Mouse (Mus musculus): ENCODE measurements around the gene Cab39l. TPM values are rescaled to one million over a fixed set of nuclear protein-coding genes. Genes with fewer than 3 reads are reported as not detected.
A peak's percentile ranks its signal among the peaks of the same experiment; 100 is the strongest.
"Not testable (repeated sequence)": the region's sequence is repeated elsewhere in the genome, so short reads cannot be mapped to it uniquely, and the experiment has no call there.

Gene Cab39l
- 26.6 and 34.7 TPM in 2 replicates for polyA plus RNA-seq (2012; rRNA removed)

DNA sequence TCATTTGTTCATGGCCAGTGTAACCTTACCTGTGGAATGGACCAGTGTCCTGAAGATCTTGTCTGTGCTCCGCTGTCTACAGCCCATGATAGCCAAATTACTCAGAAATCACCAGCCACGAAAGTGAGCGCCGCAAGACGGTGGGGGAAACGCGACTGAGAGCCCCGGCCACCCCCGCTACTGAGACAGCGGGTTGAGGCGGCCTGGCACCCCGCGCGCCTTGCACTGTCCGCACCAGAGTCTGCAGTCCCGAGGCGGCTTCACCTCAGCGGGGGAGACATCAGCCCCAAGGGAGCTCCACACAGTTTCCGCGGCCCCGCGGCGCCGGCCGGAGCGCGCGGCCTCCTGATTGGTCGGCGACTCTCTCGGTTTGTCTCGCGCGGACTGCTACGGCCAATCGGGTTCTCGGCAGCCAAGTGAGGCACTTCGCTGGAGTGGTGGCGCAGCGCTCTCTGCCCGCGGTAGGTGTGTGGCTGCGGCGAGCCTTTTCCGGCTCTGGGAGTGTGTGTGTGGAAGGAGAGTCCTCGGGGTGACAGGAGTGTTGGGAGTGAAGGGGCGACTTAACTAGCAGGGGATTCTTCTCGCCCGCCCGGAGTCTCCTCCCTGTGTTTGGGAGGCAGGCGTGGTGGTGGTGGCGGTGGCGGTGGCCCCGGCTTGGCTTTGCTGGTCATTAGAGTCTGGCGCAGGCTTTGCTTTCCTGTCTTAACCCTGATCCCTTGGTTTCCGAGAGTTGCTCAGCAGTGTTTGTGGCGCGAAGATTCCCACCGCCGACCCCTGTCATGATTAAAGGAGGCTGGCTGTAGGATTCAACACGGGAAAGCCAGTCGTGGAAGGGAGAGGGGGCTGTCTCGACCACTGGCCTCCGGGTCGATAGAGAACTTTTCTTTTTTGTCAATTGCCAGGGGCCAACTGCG is at the start of gene Cab39l, which contains the start of gene Setdb2:
TSS of gene Cab39l (plus strand) at position 415 of the 914 bp plus-strand sequence.
TSS of gene Setdb2 (minus strand) at position 327 of the 914 bp plus-strand sequence.
- H3K27ac ChIP-seq (ENCODE audit: control insufficient read depth, insufficient read depth, low read depth, low read length): peak within 1 kb of the TSS; percentile 96
- H3K27me3 ChIP-seq (ENCODE audit: control insufficient read depth, insufficient read depth, low read length): no peaks in the 10 kb centered on the region
- TF ChIP-seq CTCF (IDR thresholded peaks at IDR 0.05; ENCODE audit: control insufficient read depth, insufficient read depth, insufficient replicate concordance, low read depth, low read length) (no peak), POLR2A (IDR thresholded peaks at IDR 0.05; ENCODE audit: control insufficient read depth, low read depth, low read length) (peak; percentile 95)
- H3K4me3 ChIP-seq (ENCODE audit: control insufficient read depth, low read depth, low read length): peak within 1 kb of the TSS; percentile 96
- H3K36me3 ChIP-seq (ENCODE audit: control insufficient read depth, insufficient read depth, low read length): no peaks in the 10 kb centered on the region
- H3K4me1 ChIP-seq (ENCODE audit: control insufficient read depth, insufficient read depth, low read length): no peaks in the 10 kb centered on the region

DNA sequence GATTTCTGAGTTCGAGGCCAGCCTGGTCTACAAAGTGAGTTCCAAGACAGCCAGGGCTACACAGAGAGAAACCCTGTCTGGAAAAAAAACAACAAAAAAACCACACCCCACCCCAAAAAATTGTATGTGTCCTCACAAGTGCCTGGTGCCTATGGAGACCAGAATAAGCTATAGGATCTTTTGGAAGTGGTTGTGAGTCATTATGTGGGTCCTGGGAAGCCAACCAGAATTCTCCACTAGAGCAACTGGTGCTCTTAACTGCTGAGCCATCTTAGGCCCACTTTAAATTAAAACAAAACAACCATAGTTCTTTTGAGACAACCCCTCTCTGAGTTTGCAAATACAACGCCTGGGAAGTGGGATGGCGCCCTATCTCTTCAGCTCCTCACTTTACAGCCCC is 45.5 kb upstream of the Cab39l start, which contains the start of gene Phf11c:
TSS of gene Phf11c (minus strand) at position 101 of the 400 bp plus-strand sequence.
- no peak within 1 kb of the TSS for H3K27ac ChIP-seq (ENCODE audit: control insufficient read depth, insufficient read depth, low read depth, low read length)
- no peaks in the 10 kb centered on the region; the same call in 1 of the 2 replicates for H3K4me1 ChIP-seq (ENCODE audit: control insufficient read depth, insufficient read depth, low read length)
- no peak within 1 kb of the TSS for H3K4me3 ChIP-seq (ENCODE audit: control insufficient read depth, low read depth, low read length)
- no peaks in the 10 kb centered on the region for H3K36me3 ChIP-seq (ENCODE audit: control insufficient read depth, insufficient read depth, low read length)
- no peak for TF ChIP-seq POLR2A (IDR thresholded peaks at IDR 0.05; ENCODE audit: control insufficient read depth, low read depth, low read length)
- no peak for TF ChIP-seq CTCF (IDR thresholded peaks at IDR 0.05; ENCODE audit: control insufficient read depth, insufficient read depth, insufficient replicate concordance, low read depth, low read length)
- no peaks in the 10 kb centered on the region for H3K27me3 ChIP-seq (ENCODE audit: control insufficient read depth, insufficient read depth, low read length)

DNA sequence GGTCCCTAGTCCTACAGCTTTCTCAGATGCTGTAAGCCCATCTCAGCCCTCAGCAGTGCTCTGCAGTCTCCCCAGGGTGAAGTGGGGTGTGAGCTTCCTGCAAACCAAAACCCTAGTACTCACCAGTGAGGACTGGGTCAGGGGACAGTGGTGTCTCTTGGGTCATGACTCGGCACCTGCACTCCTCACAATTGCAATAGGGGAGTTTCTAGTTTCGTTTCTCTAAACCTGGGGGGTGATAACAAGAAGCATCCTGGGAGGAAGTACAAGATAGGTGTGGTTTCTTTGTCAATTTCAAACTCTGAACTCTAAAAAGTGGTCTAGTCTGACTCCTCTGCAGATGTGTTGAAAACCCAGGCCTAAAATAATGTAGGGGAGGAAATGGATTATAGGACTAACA is 43.8 kb upstream of the Cab39l start:
- Histone ChIP-seq H3K27ac (ENCODE audit: control insufficient read depth, insufficient read depth, low read depth, low read length) (no peak overlapping the region), H3K4me3 (ENCODE audit: control insufficient read depth, low read depth, low read length) (no peak overlapping the region), H3K27me3 (ENCODE audit: control insufficient read depth, insufficient read depth, low read length) (no peaks in the 10 kb centered on the region), H3K36me3 (ENCODE audit: control insufficient read depth, insufficient read depth, low read length) (no peaks in the 10 kb centered on the region), H3K4me1 (ENCODE audit: control insufficient read depth, insufficient read depth, low read length) (no peaks in the 10 kb centered on the region; the same call in 1 of the 2 replicates)
- TF ChIP-seq CTCF (IDR thresholded peaks at IDR 0.05; ENCODE audit: control insufficient read depth, insufficient read depth, insufficient replicate concordance, low read depth, low read length) (no peak), POLR2A (IDR thresholded peaks at IDR 0.05; ENCODE audit: control insufficient read depth, low read depth, low read length) (no peak)

DNA sequence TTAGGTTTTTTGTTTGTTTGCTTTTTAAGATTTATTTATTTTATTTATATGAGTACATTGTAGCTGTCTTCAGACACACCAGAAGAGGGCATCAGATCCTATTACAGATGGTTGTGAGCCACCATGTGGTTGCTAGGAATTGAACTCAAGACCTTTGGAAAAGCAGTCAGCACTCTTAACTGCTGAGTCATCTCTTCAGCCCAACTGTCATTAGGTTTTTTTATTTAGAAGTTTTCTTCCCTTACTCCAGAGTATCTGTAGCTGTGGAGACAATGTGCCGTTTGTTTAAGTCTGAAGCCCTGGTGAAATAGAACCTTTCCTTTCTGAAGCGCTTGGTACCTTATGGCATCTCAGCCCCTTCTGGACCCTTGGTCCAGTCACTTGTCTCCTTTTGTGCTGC is 25.8 kb upstream of the Cab39l start:
- H3K4me3 ChIP-seq (ENCODE audit: control insufficient read depth, low read depth, low read length); H3K36me3 ChIP-seq (ENCODE audit: control insufficient read depth, insufficient read depth, low read length); H3K4me1 ChIP-seq (ENCODE audit: control insufficient read depth, insufficient read depth, low read length); H3K27me3 ChIP-seq (ENCODE audit: control insufficient read depth, insufficient read depth, low read length); H3K27ac ChIP-seq (ENCODE audit: control insufficient read depth, insufficient read depth, low read depth, low read length): not testable (repeated sequence)

DNA sequence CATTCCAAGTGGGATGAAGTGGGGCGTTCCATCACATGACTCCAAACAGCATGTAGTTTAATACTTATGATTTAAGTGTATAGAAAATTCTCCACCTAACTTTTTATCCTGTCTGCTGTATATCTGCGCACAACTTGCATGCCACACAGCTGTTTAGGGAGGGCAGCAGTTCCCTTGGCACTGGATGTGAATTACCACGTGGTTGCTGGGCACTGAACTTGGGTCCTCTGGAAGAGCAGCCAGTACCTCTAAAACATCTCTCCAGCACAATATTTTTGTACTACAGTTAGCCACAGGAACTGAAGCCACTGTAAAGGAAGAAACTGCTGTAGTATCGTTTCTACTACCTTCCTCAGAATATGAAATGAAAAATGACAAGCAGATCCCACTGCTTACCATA is 22.6 kb upstream of the Cab39l start:
- Histone ChIP-seq H3K36me3 (ENCODE audit: control insufficient read depth, insufficient read depth, low read length) (no peaks in the 10 kb centered on the region), H3K27me3 (ENCODE audit: control insufficient read depth, insufficient read depth, low read length) (no peaks in the 10 kb centered on the region), H3K4me3 (ENCODE audit: control insufficient read depth, low read depth, low read length) (no peak overlapping the region), H3K27ac (ENCODE audit: control insufficient read depth, insufficient read depth, low read depth, low read length) (no peak overlapping the region), H3K4me1 (ENCODE audit: control insufficient read depth, insufficient read depth, low read length) (no peaks in the 10 kb centered on the region)
- TF ChIP-seq POLR2A (IDR thresholded peaks at IDR 0.05; ENCODE audit: control insufficient read depth, low read depth, low read length): no peak
- TF ChIP-seq CTCF (IDR thresholded peaks at IDR 0.05; ENCODE audit: control insufficient read depth, insufficient read depth, insufficient replicate concordance, low read depth, low read length): no peak

DNA sequence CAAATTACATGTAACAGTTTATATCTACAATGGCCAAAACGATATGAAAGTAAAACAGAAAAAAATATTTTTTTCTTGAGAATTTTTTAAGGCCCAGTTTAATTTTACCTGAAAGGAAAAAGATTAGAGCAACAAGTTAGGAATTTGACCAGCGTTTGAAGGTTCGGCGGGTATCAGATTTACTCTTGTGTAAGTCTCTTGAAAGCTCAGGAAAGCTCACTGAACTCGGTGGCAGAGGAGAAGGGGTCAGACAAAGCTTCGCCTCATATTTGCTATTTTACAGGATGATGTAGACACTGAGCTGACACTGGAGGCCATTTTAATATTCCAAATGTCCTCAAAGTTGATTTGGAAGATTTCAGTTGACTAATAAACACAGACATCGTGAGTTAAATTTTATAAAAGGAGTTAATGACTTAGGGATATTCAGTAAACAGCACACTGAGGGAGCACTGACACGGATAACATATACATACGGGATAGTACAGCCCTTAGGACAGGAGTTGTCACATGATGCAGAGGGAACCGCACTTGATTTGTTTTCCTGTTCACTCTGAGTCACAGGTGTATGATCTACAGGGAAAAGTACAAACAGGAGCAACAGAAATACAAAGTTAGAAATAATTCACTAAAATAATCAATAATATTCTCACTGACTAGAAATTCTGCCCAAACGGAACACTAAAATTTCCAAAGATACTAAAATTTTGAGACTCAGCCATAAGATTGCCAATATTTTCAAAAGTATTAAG is 17.7 kb upstream of the Cab39l start:
- no peaks in the 10 kb centered on the region for H3K36me3 ChIP-seq (ENCODE audit: control insufficient read depth, insufficient read depth, low read length)
- H3K4me3 ChIP-seq (ENCODE audit: control insufficient read depth, low read depth, low read length): no peak overlapping the region
- H3K4me1 ChIP-seq (ENCODE audit: control insufficient read depth, insufficient read depth, low read length): no peaks in the 10 kb centered on the region
- no peak overlapping the region for H3K27ac ChIP-seq (ENCODE audit: control insufficient read depth, insufficient read depth, low read depth, low read length)
- H3K27me3 ChIP-seq (ENCODE audit: control insufficient read depth, insufficient read depth, low read length): no peaks in the 10 kb centered on the region
- TF ChIP-seq POLR2A (IDR thresholded peaks at IDR 0.05; ENCODE audit: control insufficient read depth, low read depth, low read length) (no peak), CTCF (IDR thresholded peaks at IDR 0.05; ENCODE audit: control insufficient read depth, insufficient read depth, insufficient replicate concordance, low read depth, low read length) (no peak)

DNA sequence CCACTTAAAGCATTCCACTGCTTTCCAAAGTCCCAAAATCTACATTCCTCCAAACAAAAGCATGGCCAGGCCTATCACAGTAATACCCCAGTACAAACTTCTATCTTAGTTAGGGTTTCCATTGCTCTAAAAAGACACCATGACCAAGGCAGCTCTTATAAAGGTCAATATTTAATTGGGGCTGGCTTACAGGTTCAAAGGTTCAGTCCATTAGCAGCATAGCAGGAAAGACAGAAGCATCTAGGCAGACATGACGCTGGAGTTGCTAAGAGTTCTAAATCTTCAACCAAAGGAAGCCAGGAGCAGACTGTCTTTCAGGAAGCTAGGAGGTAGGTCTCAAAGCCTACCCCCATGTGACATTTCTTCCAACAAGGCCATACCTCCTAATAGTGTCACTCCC is 10.2 kb upstream of the Cab39l start:
- H3K27ac ChIP-seq (ENCODE audit: control insufficient read depth, insufficient read depth, low read depth, low read length): no peak overlapping the region
- no peaks in the 10 kb centered on the region for H3K27me3 ChIP-seq (ENCODE audit: control insufficient read depth, insufficient read depth, low read length)
- no peak overlapping the region for H3K4me3 ChIP-seq (ENCODE audit: control insufficient read depth, low read depth, low read length)
- no peaks in the 10 kb centered on the region for H3K36me3 ChIP-seq (ENCODE audit: control insufficient read depth, insufficient read depth, low read length)
- no peaks in the 10 kb centered on the region for H3K4me1 ChIP-seq (ENCODE audit: control insufficient read depth, insufficient read depth, low read length)
- TF ChIP-seq CTCF (IDR thresholded peaks at IDR 0.05; ENCODE audit: control insufficient read depth, insufficient read depth, insufficient replicate concordance, low read depth, low read length): no peak

All from testis, adult 2 months (tissue).